Mouse (Mus musculus): Measurements from ENCODE around the gene Hist4h4. TPM values are rescaled to one million over a fixed set of nuclear protein-coding genes. Genes with fewer than 3 reads are reported as not detected.

The Hist4h4 gene
- polyA plus RNA-seq (2015; fragmentation: Nextera tagmentation; extraction: Ambion mirVana): 0.97 and 1.1 TPM in 2 replicates

- Histone ChIP-seq H3K4me2 (replicated peaks) (peak within 1 kb of the TSS; percentile 72), H3K27ac (replicated peaks) (peak within 1 kb of the TSS; percentile 100), H3K36me3 (no peaks in the 10 kb centered on the region), H3K27me3 (no peaks in the 10 kb centered on the region), H3K9ac (replicated peaks) (peak within 1 kb of the TSS; percentile 93), H3K4me1 (peaks cover 25% of the 10 kb centered on the region), H3K9me3 (no peaks in the 10 kb centered on the region), H3K4me3 (peak within 1 kb of the TSS; percentile 75)
- peak; percentile 76 for ATAC-seq (replicated peaks)
- under 1% methylated on average over 50 of the region's 50 CpGs for WGBS
Measured at GRCm38 (mm10) chr6:136803739-136804633, at the start of gene Hist4h4. Hist4h4 (minus strand) TSS chr6:136804415.

GRCm38 (mm10) chr6:136852762-136853161 lies 48.5 kb upstream of the Hist4h4 start:
- no peak overlapping the region for H3K4me3 ChIP-seq
- H3K4me2 ChIP-seq (replicated peaks): no peak overlapping the region
- H3K9me3 ChIP-seq: no peaks in the 10 kb centered on the region
- no peaks in the 10 kb centered on the region for H3K27me3 ChIP-seq
- 0 out of 2 replicates have a peak, but pooled peaks cover 4% of the 10 kb centered on the region for H3K4me1 ChIP-seq
- H3K9ac ChIP-seq (replicated peaks): no peak overlapping the region
- no peak for ATAC-seq (replicated peaks)
- H3K27ac ChIP-seq (replicated peaks): 0 out of 2 replicates have a peak overlapping the region, but pooled peaks have one; percentile 21
- WGBS: 39% methylated on average over 3 of the region's 3 CpGs
- H3K36me3 ChIP-seq: no peaks in the 10 kb centered on the region

- WGBS: 80% methylated on average over 4 of the region's 4 CpGs
- no peaks in the 10 kb centered on the region for H3K9me3 ChIP-seq
- ATAC-seq (replicated peaks): no peak
- no peaks in the 10 kb centered on the region for H3K36me3 ChIP-seq
- no peak overlapping the region for H3K9ac ChIP-seq (replicated peaks)
- no peak overlapping the region for H3K4me2 ChIP-seq (replicated peaks)
- H3K27ac ChIP-seq (replicated peaks): 0 out of 2 replicates have a peak overlapping the region, but pooled peaks have one; percentile 21
- H3K4me3 ChIP-seq: no peak overlapping the region
- H3K4me1 ChIP-seq: 0 out of 2 replicates have a peak, but pooled peaks cover 4% of the 10 kb centered on the region
- H3K27me3 ChIP-seq: no peaks in the 10 kb centered on the region
Measured at GRCm38 (mm10) chr6:136852348-136852747, 48.1 kb upstream of the Hist4h4 start.

GRCm38 (mm10) chr6:136850267-136850666 lies 46.1 kb upstream of the Hist4h4 start:
- no peak for ATAC-seq (replicated peaks)
- H3K27me3 ChIP-seq: no peaks in the 10 kb centered on the region
- 81% methylated on average over 6 of the region's 6 CpGs for WGBS

GRCm38 (mm10) chr6:136848971-136849370 lies 44.8 kb upstream of the Hist4h4 start:
- no peak overlapping the region for H3K9ac ChIP-seq (replicated peaks)
- H3K9me3 ChIP-seq: no peaks in the 10 kb centered on the region
- 89% methylated on average over 5 of the region's 5 CpGs for WGBS
- no peaks in the 10 kb centered on the region for H3K27me3 ChIP-seq
- no peak overlapping the region for H3K27ac ChIP-seq (replicated peaks)
- 0 out of 2 replicates have a peak, but pooled peaks cover 4% of the 10 kb centered on the region for H3K4me1 ChIP-seq
- no peak overlapping the region for H3K4me3 ChIP-seq
- no peaks in the 10 kb centered on the region for H3K36me3 ChIP-seq
- ATAC-seq (replicated peaks): no peak
- H3K4me2 ChIP-seq (replicated peaks): no peak overlapping the region

More at GRCm38 (mm10) chr6:136850267-136850666, 46.1 kb upstream of the Hist4h4 start:
- no peak overlapping the region for H3K4me3 ChIP-seq
- H3K9me3 ChIP-seq: no peaks in the 10 kb centered on the region
- no peak overlapping the region for H3K4me2 ChIP-seq (replicated peaks)
- H3K36me3 ChIP-seq: no peaks in the 10 kb centered on the region
- H3K9ac ChIP-seq (replicated peaks): no peak overlapping the region
- no peak overlapping the region for H3K27ac ChIP-seq (replicated peaks)
- H3K4me1 ChIP-seq: 0 out of 2 replicates have a peak, but pooled peaks cover 4% of the 10 kb centered on the region

- no peak overlapping the region for H3K4me3 ChIP-seq
Measured at GRCm38 (mm10) chr6:136848399-136848798, 44.2 kb upstream of the Hist4h4 start.

GRCm38 (mm10) chr6:136847790-136848189 lies 43.6 kb upstream of the Hist4h4 start:
- Histone ChIP-seq H3K36me3 (no peaks in the 10 kb centered on the region), H3K4me1 (0 out of 2 replicates have a peak, but pooled peaks cover 3% of the 10 kb centered on the region), H3K27ac (replicated peaks) (no peak overlapping the region), H3K4me2 (replicated peaks) (no peak overlapping the region), H3K4me3 (no peak overlapping the region), H3K9ac (replicated peaks) (no peak overlapping the region), H3K9me3 (no peaks in the 10 kb centered on the region), H3K27me3 (no peaks in the 10 kb centered on the region)
- ATAC-seq (replicated peaks): no peak
- WGBS: 38% methylated on average over 2 of the region's 2 CpGs

More at GRCm38 (mm10) chr6:136848399-136848798, 44.2 kb upstream of the Hist4h4 start:
- Histone ChIP-seq H3K27ac (replicated peaks) (no peak overlapping the region), H3K36me3 (no peaks in the 10 kb centered on the region), H3K9ac (replicated peaks) (no peak overlapping the region), H3K4me2 (replicated peaks) (no peak overlapping the region), H3K27me3 (no peaks in the 10 kb centered on the region), H3K4me1 (0 out of 2 replicates have a peak, but pooled peaks cover 4% of the 10 kb centered on the region), H3K9me3 (no peaks in the 10 kb centered on the region)
- ATAC-seq (replicated peaks): no peak
- WGBS: 87% methylated on average over 8 of the region's 8 CpGs

GRCm38 (mm10) chr6:136847267-136847666 lies 43.1 kb upstream of the Hist4h4 start:
- no peak overlapping the region for H3K4me3 ChIP-seq
- no peaks in the 10 kb centered on the region for H3K36me3 ChIP-seq
- H3K27ac ChIP-seq (replicated peaks): no peak overlapping the region
- no peak overlapping the region for H3K4me2 ChIP-seq (replicated peaks)
- H3K9ac ChIP-seq (replicated peaks): no peak overlapping the region
- ATAC-seq (replicated peaks): no peak
- H3K9me3 ChIP-seq: no peaks in the 10 kb centered on the region
- WGBS: 91% methylated on average over 3 of the region's 3 CpGs
- H3K27me3 ChIP-seq: no peaks in the 10 kb centered on the region
- H3K4me1 ChIP-seq: no peaks in the 10 kb centered on the region

- ATAC-seq (replicated peaks): no peak
- Histone ChIP-seq H3K27me3 (no peaks in the 10 kb centered on the region), H3K27ac (replicated peaks) (no peak overlapping the region), H3K36me3 (no peaks in the 10 kb centered on the region), H3K9me3 (no peaks in the 10 kb centered on the region), H3K9ac (replicated peaks) (no peak overlapping the region), H3K4me3 (no peak overlapping the region), H3K4me2 (replicated peaks) (no peak overlapping the region), H3K4me1 (no peaks in the 10 kb centered on the region)
- WGBS: 68% methylated on average over 5 of the region's 5 CpGs
Measured at GRCm38 (mm10) chr6:136845706-136846480, 41.7 kb upstream of the Hist4h4 start.

- ATAC-seq (replicated peaks): no peak
- H3K9ac ChIP-seq (replicated peaks): no peak overlapping the region
- H3K4me3 ChIP-seq: no peak overlapping the region
- no peaks in the 10 kb centered on the region for H3K36me3 ChIP-seq
- whole genome bisulfite sequencing: 47% methylated on average over 2 of the region's 2 CpGs
- H3K4me1 ChIP-seq: no peaks in the 10 kb centered on the region
- no peaks in the 10 kb centered on the region for H3K9me3 ChIP-seq
- H3K4me2 ChIP-seq (replicated peaks): no peak overlapping the region
- no peaks in the 10 kb centered on the region for H3K27me3 ChIP-seq
- H3K27ac ChIP-seq (replicated peaks): no peak overlapping the region
Measured at GRCm38 (mm10) chr6:136844903-136845302, 40.7 kb upstream of the Hist4h4 start.

- no peak overlapping the region for H3K27ac ChIP-seq (replicated peaks)
- WGBS: 82% methylated on average over 3 of the region's 3 CpGs
- no peaks in the 10 kb centered on the region for H3K4me1 ChIP-seq
- no peak for ATAC-seq (replicated peaks)
- H3K27me3 ChIP-seq: no peaks in the 10 kb centered on the region
- no peak overlapping the region for H3K9ac ChIP-seq (replicated peaks)
- H3K36me3 ChIP-seq: no peaks in the 10 kb centered on the region
- H3K4me2 ChIP-seq (replicated peaks): no peak overlapping the region
- no peaks in the 10 kb centered on the region for H3K9me3 ChIP-seq
- H3K4me3 ChIP-seq: no peak overlapping the region
Measured at GRCm38 (mm10) chr6:136837323-136837722, 33.1 kb upstream of the Hist4h4 start.

GRCm38 (mm10) chr6:136835352-136835751 lies 31.1 kb upstream of the Hist4h4 start, which contains the start of gene Smco3:
Smco3 (minus strand) TSS chr6:136835452.
- H3K4me3 ChIP-seq: no peak within 1 kb of the TSS
- ATAC-seq (replicated peaks): no peak
- no peaks in the 10 kb centered on the region for H3K36me3 ChIP-seq
- H3K9me3 ChIP-seq: no peaks in the 10 kb centered on the region
- peaks cover 2% of the 10 kb centered on the region; the same call in 1 of the 2 replicates for H3K27me3 ChIP-seq
- WGBS: 69% methylated on average over 4 of the region's 4 CpGs
- no peak within 1 kb of the TSS for H3K9ac ChIP-seq (replicated peaks)
- H3K4me1 ChIP-seq: no peaks in the 10 kb centered on the region
- no peak within 1 kb of the TSS for H3K4me2 ChIP-seq (replicated peaks)
- H3K27ac ChIP-seq (replicated peaks): no peak within 1 kb of the TSS

Measured in forebrain, embryonic 15.5 days (tissue).